Mouse (Mus musculus) neural tube, embryonic 11.5 days (tissue): ENCODE measurements at regions not wholly inside any gene's neighbourhood (a gene's known extent, or its start where the extent isn't known, plus 50 kb on each side); places are given as distances from the start of the nearest gene placed in this dataset.
"Not testable (repeated sequence)": the region's sequence is repeated elsewhere in the genome, so short reads cannot be mapped to it uniquely, and the experiment has no call there.

ENCODE experiments used
- ATAC-seq: fragments of 200-750 bp; cut with Nextera tagmentation; 2 replicates; pipeline ENCODE4 v1.8.0; 2017; ENCODE audit warnings: moderate number of reproducible peaks, mild to moderate bottlenecking, moderate TSS enrichment, moderate library complexity; ENCODE audit not compliant: insufficient read depth, low FRiP score, low TSS enrichment
- DNase-seq: peaks from one replicate; pipeline ENCODE4 v3.0.0-alpha.2; 2015; ENCODE audit warnings: low spot score
- H3K27ac ChIP-seq: fragments of 300-500 bp; sonication (generic); 2 replicates; pipeline ENCODE4 v1.5.1; 2014; ENCODE audit warnings: low read depth, mild to moderate bottlenecking, low read length
- H3K27me3 ChIP-seq: fragments of 300-500 bp; sonication (generic); 2 replicates; pipeline ENCODE4 v1.6.1; 2014; ENCODE audit warnings: mild to moderate bottlenecking, low read length, mixed read lengths; ENCODE audit not compliant: control insufficient read depth, insufficient read depth
- H3K36me3 ChIP-seq: fragments of 300-500 bp; sonication (generic); 2 replicates; pipeline ENCODE4 v1.6.1; 2014; ENCODE audit warnings: mild to moderate bottlenecking, low read length, moderate library complexity, mixed read lengths; ENCODE audit not compliant: control insufficient read depth, insufficient read depth
- H3K4me1 ChIP-seq: fragments of 300-500 bp; sonication (generic); 2 replicates; pipeline ENCODE4 v1.6.1; 2014; ENCODE audit warnings: low read length, mixed read lengths; ENCODE audit not compliant: control insufficient read depth, insufficient read depth
- H3K4me2 ChIP-seq: fragments of 300-500 bp; sonication (generic); 2 replicates; pipeline ENCODE4 v1.6.1; 2014; ENCODE audit warnings: low read depth, mild to moderate bottlenecking, moderate library complexity
- H3K4me3 ChIP-seq: fragments of 300-500 bp; sonication (generic); 2 replicates; pipeline ENCODE4 v1.5.1; 2014; ENCODE audit warnings: low read depth, low read length
- H3K9ac ChIP-seq: fragments of 300-500 bp; sonication (generic); 2 replicates; pipeline ENCODE4 v1.6.1; 2014; ENCODE audit warnings: mild to moderate bottlenecking, low read length
- H3K9me3 ChIP-seq: fragments of 300-500 bp; sonication (generic); 2 replicates; pipeline ENCODE4 v1.6.1; 2016; ENCODE audit warnings: low read length; ENCODE audit not compliant: control insufficient read depth
- WGBS: fragments of 180-500 bp; shearing (Covaris S2); extraction: QIAGEN DNeasy Blood & Tissue Kit; methylation state at CpG from one replicate; pipeline ENCODE4 v1.1.7; 2014; 5-methylcytosine and 5-hydroxymethylcytosine counted together

GRCm38 (mm10) chr3:38275321-38275720, 209.3 kb downstream of the Ankrd50 start:
- ATAC-seq (no peak), DNase-seq (peak; percentile 24)
- Histone ChIP-seq H3K4me2 (no peak overlapping the region), H3K36me3 (no peaks in the 10 kb centered on the region), H3K9ac (no peak overlapping the region), H3K27ac (no peak overlapping the region), H3K27me3 (no peaks in the 10 kb centered on the region), H3K4me3 (no peak overlapping the region), H3K4me1 (no peaks in the 10 kb centered on the region), H3K9me3 (no peaks in the 10 kb centered on the region)
- 47% methylated on average over 2 of the region's 2 CpGs for WGBS

- H3K4me2 ChIP-seq, result no peak overlapping the region
- no peak overlapping the region for H3K4me3 ChIP-seq
- no peaks in the 10 kb centered on the region for H3K27me3 ChIP-seq
- WGBS, result 62% methylated on average over 6 of the region's 6 CpGs
- no peak for DNase-seq
- H3K9ac ChIP-seq, result no peak overlapping the region
- no peak overlapping the region for H3K27ac ChIP-seq
- ATAC-seq, result no peak
- H3K4me1 ChIP-seq, result no peaks in the 10 kb centered on the region
- no peaks in the 10 kb centered on the region for H3K36me3 ChIP-seq
- no peaks in the 10 kb centered on the region for H3K9me3 ChIP-seq
These were observed 213.9 kb downstream of the Ankrd50 start for GRCm38 (mm10) chr3:38270742-38271141.

GRCm38 (mm10) chr3:38268226-38268625, 216.4 kb downstream of the Ankrd50 start:
- Histone ChIP-seq H3K4me1 (peaks cover 2% of the 10 kb centered on the region; the same call in 1 of the 2 replicates), H3K4me3 (no peak overlapping the region), H3K4me2 (no peak overlapping the region), H3K9ac (no peak overlapping the region), H3K36me3 (no peaks in the 10 kb centered on the region), H3K27ac (no peak overlapping the region), H3K9me3 (no peaks in the 10 kb centered on the region), H3K27me3 (no peaks in the 10 kb centered on the region)
- 93% methylated on average over 7 of the region's 7 CpGs for whole genome bisulfite sequencing
- DNase-seq, result no peak
- ATAC-seq, result no peak

DNA sequence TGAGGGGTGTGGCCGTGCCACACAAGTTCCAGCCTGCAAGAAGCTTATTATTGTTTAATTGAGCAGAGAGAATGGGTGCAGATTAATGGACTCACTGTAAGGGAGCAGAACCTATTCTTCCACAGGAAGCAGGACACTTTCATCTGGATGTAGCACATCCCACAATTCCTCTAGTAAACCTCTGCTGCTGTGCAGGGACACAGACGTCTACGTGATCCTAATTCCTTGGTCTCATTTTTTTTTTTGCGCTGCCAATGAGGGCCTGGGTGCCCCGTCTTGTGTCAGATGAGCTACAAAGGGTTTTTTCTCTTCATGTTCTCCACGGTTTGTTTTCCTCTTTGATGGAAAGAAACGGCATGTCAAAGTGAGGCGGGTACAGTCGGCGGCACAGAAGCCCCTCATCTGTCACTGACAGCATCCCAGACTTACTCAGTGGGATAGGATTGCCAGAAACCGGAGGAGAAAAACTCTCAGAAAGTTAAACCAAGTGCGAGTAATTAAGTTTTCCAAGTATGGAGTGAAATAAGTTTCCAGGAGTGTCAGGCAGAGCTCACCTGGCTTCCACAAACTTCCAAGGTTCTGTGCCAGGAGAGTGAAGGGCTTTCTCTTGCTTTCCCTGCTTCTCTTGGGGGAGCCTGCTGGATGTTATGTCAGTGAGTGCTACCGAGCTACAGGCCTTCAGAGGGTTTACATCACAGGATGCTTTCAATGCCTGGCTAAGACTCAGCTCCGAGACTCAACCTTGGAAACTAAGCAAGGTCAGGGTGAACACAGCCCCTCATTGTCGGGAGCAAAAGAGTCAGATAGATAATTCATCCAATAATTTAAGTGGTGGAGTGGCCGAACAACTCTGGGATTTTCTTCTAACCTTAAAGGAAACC, 221.1 kb downstream of the Ankrd50 start:
- no peak overlapping the region for H3K4me2 ChIP-seq
- no peak overlapping the region for H3K9ac ChIP-seq
- no peaks in the 10 kb centered on the region for H3K27me3 ChIP-seq
- no peaks in the 10 kb centered on the region for H3K36me3 ChIP-seq
- ATAC-seq (peak; percentile 85), DNase-seq (peak; percentile 52)
- no peak overlapping the region for H3K4me3 ChIP-seq
- WGBS, result 36% methylated on average over 16 of the region's 16 CpGs
- H3K4me1 ChIP-seq, result peaks cover 11% of the 10 kb centered on the region; the same call in 1 of the 2 replicates
- H3K27ac ChIP-seq, result peak overlapping the region; percentile 51; the same call in 1 of the 2 replicates
- H3K9me3 ChIP-seq, result no peaks in the 10 kb centered on the region

GRCm38 (mm10) chr3:38261326-38262075, 223.1 kb downstream of the Ankrd50 start:
- H3K27ac ChIP-seq, result no peak overlapping the region
- peaks cover 15% of the 10 kb centered on the region; the same call in 1 of the 2 replicates for H3K4me1 ChIP-seq
- DNase-seq (no peak), ATAC-seq (no peak)
- no peak overlapping the region for H3K4me2 ChIP-seq
- no peak overlapping the region for H3K9ac ChIP-seq
- H3K36me3 ChIP-seq, result no peaks in the 10 kb centered on the region
- 53% methylated on average over 11 of the region's 11 CpGs for WGBS
- no peak overlapping the region for H3K4me3 ChIP-seq
- no peaks in the 10 kb centered on the region for H3K9me3 ChIP-seq
- H3K27me3 ChIP-seq, result no peaks in the 10 kb centered on the region

- H3K36me3 ChIP-seq, H3K9me3 ChIP-seq, ATAC-seq, H3K4me2 ChIP-seq, H3K9ac ChIP-seq, H3K27ac ChIP-seq, H3K27me3 ChIP-seq, DNase-seq, H3K4me3 ChIP-seq: not testable (repeated sequence)
- peaks cover 15% of the 10 kb centered on the region; the same call in 1 of the 2 replicates for H3K4me1 ChIP-seq
- WGBS, result 93% methylated on average over 8 of the region's 8 CpGs
These were observed 225.4 kb downstream of the Ankrd50 start for GRCm38 (mm10) chr3:38259223-38259622.

- no peaks in the 10 kb centered on the region for H3K27me3 ChIP-seq
- H3K27ac ChIP-seq, result no peak overlapping the region
- H3K4me1 ChIP-seq, result peaks cover 11% of the 10 kb centered on the region; the same call in 1 of the 2 replicates
- DNase-seq (no peak), ATAC-seq (no peak)
- H3K36me3 ChIP-seq, result no peaks in the 10 kb centered on the region
- no peak overlapping the region for H3K9ac ChIP-seq
- no peak overlapping the region for H3K4me2 ChIP-seq
- WGBS, result 68% methylated on average over 14 of the region's 14 CpGs
- no peaks in the 10 kb centered on the region for H3K9me3 ChIP-seq
- H3K4me3 ChIP-seq, result no peak overlapping the region
These were observed 226.8 kb downstream of the Ankrd50 start for GRCm38 (mm10) chr3:38257843-38258290.

GRCm38 (mm10) chr3:38257076-38257842, 227.4 kb downstream of the Ankrd50 start:
- no peak for ATAC-seq
- Histone ChIP-seq H3K9me3 (no peaks in the 10 kb centered on the region), H3K4me1 (peaks cover 11% of the 10 kb centered on the region; the same call in 1 of the 2 replicates), H3K9ac (no peak overlapping the region), H3K27ac (no peak overlapping the region), H3K4me3 (no peak overlapping the region), H3K27me3 (no peaks in the 10 kb centered on the region), H3K36me3 (no peaks in the 10 kb centered on the region), H3K4me2 (no peak overlapping the region)
- DNase-seq, result no peak
- WGBS, result 59% methylated on average over 14 of the region's 14 CpGs
